Mouse (Mus musculus) stomach, postnatal 0 days (tissue): ENCODE results near the gene Tma7.

ENCODE experiments used
- CTCF ChIP-seq: IDR thresholded peaks from 2 replicates; pipeline ENCODE4 v1.5.1; 2016; ENCODE audit warnings: antibody characterized with exemption, low read depth, mild to moderate bottlenecking, moderate library complexity
- EP300 ChIP-seq: optimal IDR thresholded peaks from 2 replicates; pipeline ENCODE3; 2016; ENCODE audit warnings: antibody characterized with exemption

DNA sequence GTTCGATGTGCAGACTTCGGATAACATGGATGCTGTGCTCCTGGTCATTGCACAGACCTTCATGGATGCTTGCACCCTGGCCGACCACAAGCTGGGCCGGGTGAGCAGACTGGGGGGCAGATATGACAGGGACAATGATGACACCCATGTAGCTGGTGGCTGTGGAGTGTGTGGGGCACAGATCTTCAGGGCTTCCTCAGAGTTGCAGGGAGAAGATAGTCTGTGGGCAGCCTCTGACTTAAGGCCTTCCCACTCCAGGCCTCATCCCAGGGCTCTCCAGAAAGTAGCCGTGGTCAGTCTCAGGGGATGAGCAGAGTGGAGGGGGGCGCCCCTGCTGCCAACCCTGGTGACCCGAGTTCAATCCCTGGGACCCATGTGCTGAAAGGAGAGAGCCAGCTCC lies 32.5 kb upstream of the Tma7 start:
- no peak for TF ChIP-seq CTCF
- TF ChIP-seq EP300: no peak
